Mouse (Mus musculus): ENCODE results near the gene Nfyc. TPM values are rescaled to one million over a fixed set of nuclear protein-coding genes. Genes with fewer than 3 reads are reported as not detected.

Nfyc gene
- polyA plus RNA-seq, 1 experiment from 2014 or later = 76.4 TPM

GRCm38 (mm10) chr4:120747243-120747792, 84.1 kb downstream of the Nfyc start:
- peak; percentile 42 for ATAC-seq (ENCODE audit: insufficient read depth, low FRiP score, low read depth)
- H3K9me3 ChIP-seq = no peaks in the 10 kb centered on the region
- WGBS = under 1% methylated on average over 69 of the region's 75 CpGs
- H3K9ac ChIP-seq = peak overlapping the region; percentile 46; the same call in 1 of the 2 replicates
- H3K4me1 ChIP-seq = peaks cover 23% of the 10 kb centered on the region
- H3K4me2 ChIP-seq = peak overlapping the region; percentile 100
- H3K4me3 ChIP-seq (replicated peaks) = peak overlapping the region; percentile 65
- no peak overlapping the region for H3K27ac ChIP-seq
- H3K27me3 ChIP-seq (replicated peaks) = peaks cover 56% of the 10 kb centered on the region
- no peaks in the 10 kb centered on the region for H3K36me3 ChIP-seq

- peak; percentile 31; the same call in 1 of the 2 replicates for ATAC-seq (ENCODE audit: insufficient read depth, low FRiP score, low read depth)
- Histone ChIP-seq H3K27ac (no peak overlapping the region; the same call in 1 of the 2 replicates), H3K36me3 (no peaks in the 10 kb centered on the region), H3K4me2 (peak overlapping the region; percentile 100), H3K4me3 (replicated peaks) (peak overlapping the region; percentile 65), H3K4me1 (peaks cover 23% of the 10 kb centered on the region), H3K9ac (peak overlapping the region; percentile 46; the same call in 1 of the 2 replicates), H3K27me3 (replicated peaks) (peaks cover 56% of the 10 kb centered on the region), H3K9me3 (no peaks in the 10 kb centered on the region)
- 5% methylated on average over 48 of the region's 53 CpGs for WGBS
Measured at GRCm38 (mm10) chr4:120746552-120747150, 84.7 kb downstream of the Nfyc start.

GRCm38 (mm10) chr4:120745731-120746551, 85.4 kb downstream of the Nfyc start:
- peak overlapping the region; percentile 100; the same call in 1 of the 2 replicates for H3K4me2 ChIP-seq
- ATAC-seq (ENCODE audit: insufficient read depth, low FRiP score, low read depth) = no peak
- peak overlapping the region; percentile 65 for H3K4me3 ChIP-seq (replicated peaks)
- no peak overlapping the region for H3K27ac ChIP-seq
- WGBS = 49% methylated on average over 10 of the region's 10 CpGs
- no peak overlapping the region for H3K9ac ChIP-seq
- H3K36me3 ChIP-seq = no peaks in the 10 kb centered on the region
- H3K9me3 ChIP-seq = no peaks in the 10 kb centered on the region
- peaks cover 51% of the 10 kb centered on the region for H3K27me3 ChIP-seq (replicated peaks)
- peaks cover 23% of the 10 kb centered on the region for H3K4me1 ChIP-seq

GRCm38 (mm10) chr4:120743636-120744035, 87.7 kb downstream of the Nfyc start:
- no peak for ATAC-seq (ENCODE audit: insufficient read depth, low FRiP score, low read depth)
- 54% methylated on average over 3 of the region's 3 CpGs for WGBS

GRCm38 (mm10) chr4:120741303-120741702, 90.1 kb downstream of the Nfyc start:
- 82% methylated on average over 6 of the region's 6 CpGs for WGBS

More at GRCm38 (mm10) chr4:120743636-120744035, 87.7 kb downstream of the Nfyc start:
- Histone ChIP-seq H3K4me2 (no peak overlapping the region), H3K9me3 (no peaks in the 10 kb centered on the region), H3K9ac (no peak overlapping the region), H3K36me3 (no peaks in the 10 kb centered on the region), H3K4me1 (peaks cover 21% of the 10 kb centered on the region), H3K4me3 (replicated peaks) (no peak overlapping the region), H3K27ac (no peak overlapping the region), H3K27me3 (replicated peaks) (peaks cover 31% of the 10 kb centered on the region)

GRCm38 (mm10) chr4:120734012-120734622, 97.3 kb downstream of the Nfyc start:
- Histone ChIP-seq H3K4me3 (replicated peaks) (no peak overlapping the region), H3K4me2 (no peak overlapping the region), H3K4me1 (peaks cover 29% of the 10 kb centered on the region), H3K27ac (no peak overlapping the region), H3K27me3 (replicated peaks) (peaks cover 10% of the 10 kb centered on the region; the same call in 1 of the 2 replicates), H3K9me3 (no peaks in the 10 kb centered on the region), H3K9ac (no peak overlapping the region), H3K36me3 (no peaks in the 10 kb centered on the region)
- 74% methylated on average over 5 of the region's 5 CpGs for WGBS
- no peak for ATAC-seq (ENCODE audit: insufficient read depth, low FRiP score, low read depth)

More at GRCm38 (mm10) chr4:120741303-120741702, 90.1 kb downstream of the Nfyc start:
- Histone ChIP-seq H3K27ac (no peak overlapping the region), H3K27me3 (replicated peaks) (peaks cover 10% of the 10 kb centered on the region), H3K4me3 (replicated peaks) (no peak overlapping the region), H3K9ac (no peak overlapping the region), H3K36me3 (no peaks in the 10 kb centered on the region), H3K4me1 (0 out of 2 replicates have a peak, but pooled peaks cover 3% of the 10 kb centered on the region), H3K4me2 (no peak overlapping the region), H3K9me3 (no peaks in the 10 kb centered on the region)
- no peak for ATAC-seq (ENCODE audit: insufficient read depth, low FRiP score, low read depth)

GRCm38 (mm10) chr4:120732737-120733136, 98.6 kb downstream of the Nfyc start:
- H3K4me1 ChIP-seq = peaks cover 29% of the 10 kb centered on the region
- no peak overlapping the region for H3K4me3 ChIP-seq (replicated peaks)
- H3K27me3 ChIP-seq (replicated peaks) = 0 out of 2 replicates have a peak, but pooled peaks cover 10% of the 10 kb centered on the region
- H3K9ac ChIP-seq = no peak overlapping the region
- ATAC-seq (ENCODE audit: insufficient read depth, low FRiP score, low read depth) = no peak
- no peak overlapping the region for H3K4me2 ChIP-seq
- no peaks in the 10 kb centered on the region for H3K36me3 ChIP-seq
- 54% methylated on average over 6 of the region's 6 CpGs for WGBS
- H3K9me3 ChIP-seq = no peaks in the 10 kb centered on the region
- no peak overlapping the region for H3K27ac ChIP-seq

- H3K4me1 ChIP-seq = peaks cover 29% of the 10 kb centered on the region
- under 1% methylated on average over 40 of the region's 40 CpGs for WGBS
- H3K9me3 ChIP-seq = no peaks in the 10 kb centered on the region
- 0 out of 2 replicates have a peak, but pooled peaks cover 10% of the 10 kb centered on the region for H3K27me3 ChIP-seq (replicated peaks)
- H3K36me3 ChIP-seq = no peaks in the 10 kb centered on the region
- peak; percentile 76; the same call in 1 of the 2 replicates for ATAC-seq (ENCODE audit: insufficient read depth, low FRiP score, low read depth)
- H3K27ac ChIP-seq = no peak overlapping the region
- H3K4me2 ChIP-seq = peak overlapping the region; percentile 96
- H3K9ac ChIP-seq = peak overlapping the region; percentile 39
- H3K4me3 ChIP-seq (replicated peaks) = peak overlapping the region; percentile 54
Measured at GRCm38 (mm10) chr4:120731030-120731644, 100.2 kb downstream of the Nfyc start.

- Histone ChIP-seq H3K4me2 (peak overlapping the region; percentile 96), H3K27me3 (replicated peaks) (0 out of 2 replicates have a peak, but pooled peaks cover 10% of the 10 kb centered on the region), H3K9me3 (no peaks in the 10 kb centered on the region), H3K4me3 (replicated peaks) (peak overlapping the region; percentile 54), H3K36me3 (no peaks in the 10 kb centered on the region), H3K27ac (no peak overlapping the region), H3K4me1 (peaks cover 29% of the 10 kb centered on the region), H3K9ac (no peak overlapping the region)
- WGBS = 22% methylated on average over 6 of the region's 6 CpGs
- no peak for ATAC-seq (ENCODE audit: insufficient read depth, low FRiP score, low read depth)
Measured at GRCm38 (mm10) chr4:120730574-120730973, 100.8 kb downstream of the Nfyc start.

- no peak overlapping the region for H3K27ac ChIP-seq
- no peak for ATAC-seq (ENCODE audit: insufficient read depth, low FRiP score, low read depth)
- no peaks in the 10 kb centered on the region for H3K9me3 ChIP-seq
- peaks cover 29% of the 10 kb centered on the region for H3K4me1 ChIP-seq
- no peaks in the 10 kb centered on the region for H3K36me3 ChIP-seq
- no peak overlapping the region for H3K4me2 ChIP-seq
- WGBS = 55% methylated on average over 6 of the region's 6 CpGs
- H3K9ac ChIP-seq = no peak overlapping the region
- H3K4me3 ChIP-seq (replicated peaks) = no peak overlapping the region
- 0 out of 2 replicates have a peak, but pooled peaks cover 10% of the 10 kb centered on the region for H3K27me3 ChIP-seq (replicated peaks)
Measured at GRCm38 (mm10) chr4:120730146-120730545, 101.2 kb downstream of the Nfyc start.

GRCm38 (mm10) chr4:120729441-120729840, 101.9 kb downstream of the Nfyc start:
- Histone ChIP-seq H3K4me1 (peaks cover 29% of the 10 kb centered on the region), H3K9me3 (no peaks in the 10 kb centered on the region), H3K36me3 (no peaks in the 10 kb centered on the region), H3K27ac (no peak overlapping the region), H3K4me3 (replicated peaks) (no peak overlapping the region), H3K27me3 (replicated peaks) (0 out of 2 replicates have a peak, but pooled peaks cover 10% of the 10 kb centered on the region), H3K9ac (no peak overlapping the region), H3K4me2 (no peak overlapping the region)
- no peak for ATAC-seq (ENCODE audit: insufficient read depth, low FRiP score, low read depth)
- 38% methylated on average over 6 of the region's 6 CpGs for WGBS

Measured in stomach, embryonic 15.5 days (tissue).